Mouse (Mus musculus) left cerebral cortex, postnatal 4 days (tissue): Measurements from ENCODE around the gene Msantd2. TPM values are rescaled to one million over a fixed set of nuclear protein-coding genes. Genes with fewer than 3 reads are reported as not detected.

Experiments
- DNase-seq: peaks from one replicate; pipeline ENCODE4 v3.0.0-alpha.2; 2022
- intact Hi-C: fragments of 180-260 bp; cut with DNase I; formaldehyde crosslinking; loops from one replicate; pipeline ENCODE4 v1.15.1; 2025
- total RNA-seq, 2 experiments: library from RNA; stranded (reverse); gene quantifications; 2 replicates each; pipeline ENCODE4 v1.2.3; 2021

Msantd2 gene
- total RNA-seq, 2 experiments from 2014 or later, result 45.4 to 56.0 TPM

DNA sequence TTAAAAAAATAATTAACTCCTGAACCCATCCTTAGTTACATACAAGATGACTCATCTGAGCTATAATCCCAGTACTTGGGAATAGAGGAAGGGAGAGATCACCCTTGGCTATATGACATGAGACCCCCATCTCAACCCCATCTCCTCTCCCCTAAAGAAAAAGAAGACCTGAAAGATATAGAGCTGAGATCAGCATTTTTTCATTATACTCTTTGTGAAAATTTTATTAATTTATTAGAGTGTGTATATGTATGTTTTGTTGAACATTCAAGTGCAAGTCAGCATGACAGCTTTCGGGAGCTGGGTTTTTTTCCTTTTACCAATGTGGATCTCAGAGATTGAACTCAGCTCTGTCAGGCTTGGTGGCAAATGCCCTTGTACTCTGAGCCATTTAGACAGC, 12.1 kb downstream of the Msantd2 start:
- intact Hi-C loops, result no loop called here
- DNase-seq, result no peak

GRCm38 (mm10) chr9:37504348-37504747, 15.2 kb downstream of the Msantd2 start:
- no peak for DNase-seq
- intact Hi-C loops, result no loop called here

GRCm38 (mm10) chr9:37506023-37506422, 16.9 kb downstream of the Msantd2 start:
- DNase-seq, result no peak
- intact Hi-C loops, result no loop called here

- no peak for DNase-seq
- intact Hi-C loops, result no loop called here
Observed at GRCm38 (mm10) chr9:37512097-37512496, 23.0 kb downstream of the Msantd2 start.

DNA sequence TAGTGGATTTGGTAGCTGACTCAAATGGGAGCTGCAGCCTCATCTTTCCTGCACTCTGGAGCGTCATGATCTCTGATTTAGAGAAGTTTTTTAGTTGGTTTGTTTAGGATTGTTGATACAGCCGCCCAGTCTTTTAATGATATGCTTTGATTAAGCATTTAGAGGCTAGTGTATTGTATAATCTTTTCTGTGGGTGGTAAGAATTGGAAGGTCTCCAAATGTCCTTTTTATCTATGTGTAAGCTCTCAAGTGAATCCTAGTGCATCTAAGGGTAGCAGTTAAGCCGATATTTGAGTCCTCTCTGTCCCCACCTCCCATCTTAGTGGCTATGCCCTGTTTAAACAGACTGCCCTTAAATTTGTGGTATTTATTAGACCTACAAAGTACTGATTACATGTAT, 25.3 kb downstream of the Msantd2 start:
- intact Hi-C loops, result no loop called here
- no peak for DNase-seq

GRCm38 (mm10) chr9:37517467-37517866, 28.3 kb downstream of the Msantd2 start:
- no peak for DNase-seq
- intact Hi-C loops, result no loop called here

- no peak for DNase-seq
- intact Hi-C loops, result no loop called here
Observed at GRCm38 (mm10) chr9:37518991-37519390, 29.9 kb downstream of the Msantd2 start.

- intact Hi-C loops, result no loop called here
- no peak for DNase-seq
Observed at GRCm38 (mm10) chr9:37519995-37520394, 30.9 kb downstream of the Msantd2 start.

DNA sequence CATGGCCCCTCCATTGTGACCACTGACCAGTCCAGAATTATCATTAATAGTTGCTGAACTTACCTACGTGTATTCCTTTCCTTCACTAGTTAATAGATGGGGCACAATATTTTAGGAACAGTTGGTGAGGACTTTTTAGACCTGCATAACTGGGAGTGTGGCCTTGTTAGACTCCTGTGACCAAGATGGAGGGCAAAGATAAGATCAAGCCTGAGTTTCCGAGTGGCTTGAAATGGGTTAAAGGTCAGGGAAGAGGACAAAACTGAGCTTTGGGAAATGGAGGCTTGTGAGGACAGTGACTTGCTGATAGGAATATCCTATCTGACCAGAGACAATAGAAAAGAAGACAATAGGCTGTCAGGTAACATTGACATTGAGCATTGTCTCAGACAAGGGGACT, 36.3 kb downstream of the Msantd2 start:
- intact Hi-C loops, result no loop called here
- DNase-seq, result no peak

DNA sequence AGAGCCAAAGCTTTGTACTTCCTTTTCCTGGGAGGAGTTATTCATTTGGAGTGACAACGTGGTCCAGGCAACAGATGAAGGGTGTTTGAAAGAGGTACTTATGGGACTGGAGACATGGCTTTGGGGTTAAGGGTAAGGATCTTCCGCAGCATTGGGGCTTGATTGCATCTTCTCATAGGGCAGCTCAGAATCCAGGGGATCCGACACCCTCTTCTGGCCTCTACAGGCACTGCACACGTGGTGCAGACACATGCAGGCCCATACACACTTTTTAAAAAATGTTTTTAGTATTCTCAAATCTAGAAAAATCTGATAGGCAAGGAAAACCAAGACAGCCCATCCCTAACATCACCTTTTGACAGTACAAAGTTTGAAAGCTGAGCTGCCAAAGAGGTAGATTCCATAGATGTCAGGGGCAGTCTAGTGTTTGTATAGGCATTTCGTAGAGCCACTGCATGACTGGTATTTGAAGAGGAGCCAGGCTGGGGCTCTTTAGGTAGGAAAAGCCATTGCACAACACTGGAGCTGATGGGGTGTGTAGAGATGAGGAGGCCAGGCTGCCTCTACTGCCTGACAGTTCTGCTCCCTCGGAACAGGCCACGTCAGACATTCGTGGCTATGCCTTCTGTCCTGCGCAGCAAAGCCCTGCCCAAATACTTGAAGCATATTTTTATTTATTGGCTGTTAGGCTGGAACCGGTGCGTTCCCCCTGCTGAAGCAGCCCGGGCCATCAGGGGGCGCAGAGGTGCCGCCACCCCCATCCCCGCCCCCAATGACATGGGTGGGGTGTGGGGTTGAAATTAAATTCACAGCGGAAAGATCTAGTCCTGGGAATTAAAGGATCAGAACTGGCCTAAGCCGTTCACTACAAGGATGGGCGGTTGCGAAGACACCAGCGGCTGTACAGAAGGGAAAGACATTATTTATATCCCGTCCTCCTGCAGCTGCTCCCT, 37.6 kb downstream of the Msantd2 start:
- intact Hi-C loops, result no loop called here

DNA sequence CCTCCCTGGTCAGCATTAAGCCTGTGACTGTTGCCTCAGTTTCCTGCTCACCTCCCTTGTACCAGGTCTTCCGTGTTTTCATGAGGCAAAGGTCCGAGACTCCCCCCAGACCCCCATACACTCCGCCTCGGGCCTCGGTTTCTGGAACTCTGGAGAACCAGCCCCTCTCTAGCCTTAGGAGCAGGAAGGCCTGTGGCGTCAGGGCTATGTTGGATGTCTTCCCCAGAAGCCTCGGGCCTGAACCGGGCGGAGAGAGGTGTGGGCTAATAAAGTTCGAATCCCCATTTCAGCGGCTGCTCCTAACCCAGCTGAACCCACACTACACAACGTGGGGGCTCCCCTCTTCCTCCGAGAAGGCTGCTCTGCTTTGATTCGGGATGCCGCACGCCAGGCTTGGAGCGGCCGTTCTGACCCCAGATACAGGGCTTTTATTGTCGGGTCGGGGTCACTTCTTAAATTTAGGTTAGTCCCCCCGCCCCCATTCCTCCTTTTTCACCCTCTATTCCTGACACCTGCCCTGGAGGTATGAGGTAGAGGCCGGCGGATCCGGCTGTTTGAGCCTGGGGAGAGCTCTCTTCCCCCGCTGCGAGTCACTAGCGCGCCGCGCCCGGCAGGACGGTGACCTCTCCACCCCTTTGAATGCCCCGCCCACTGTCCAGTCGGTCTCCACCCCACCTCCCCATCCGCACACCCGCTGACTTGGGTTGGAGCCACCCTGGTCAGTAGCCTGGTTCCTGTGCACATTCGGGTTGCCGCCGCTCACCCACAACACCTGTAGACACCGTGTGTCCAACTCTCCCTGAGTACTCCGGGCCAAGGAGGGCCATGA, 38.5 kb downstream of the Msantd2 start, which contains the start of gene Esam:
TSS of gene Esam (plus strand) at position 683 of the 829 bp plus-strand sequence.
- no peak for DNase-seq
- intact Hi-C loops, result no loop called here

More for the DNA sequence above, 37.6 kb downstream of the Msantd2 start:
- DNase-seq, result no peak

DNA sequence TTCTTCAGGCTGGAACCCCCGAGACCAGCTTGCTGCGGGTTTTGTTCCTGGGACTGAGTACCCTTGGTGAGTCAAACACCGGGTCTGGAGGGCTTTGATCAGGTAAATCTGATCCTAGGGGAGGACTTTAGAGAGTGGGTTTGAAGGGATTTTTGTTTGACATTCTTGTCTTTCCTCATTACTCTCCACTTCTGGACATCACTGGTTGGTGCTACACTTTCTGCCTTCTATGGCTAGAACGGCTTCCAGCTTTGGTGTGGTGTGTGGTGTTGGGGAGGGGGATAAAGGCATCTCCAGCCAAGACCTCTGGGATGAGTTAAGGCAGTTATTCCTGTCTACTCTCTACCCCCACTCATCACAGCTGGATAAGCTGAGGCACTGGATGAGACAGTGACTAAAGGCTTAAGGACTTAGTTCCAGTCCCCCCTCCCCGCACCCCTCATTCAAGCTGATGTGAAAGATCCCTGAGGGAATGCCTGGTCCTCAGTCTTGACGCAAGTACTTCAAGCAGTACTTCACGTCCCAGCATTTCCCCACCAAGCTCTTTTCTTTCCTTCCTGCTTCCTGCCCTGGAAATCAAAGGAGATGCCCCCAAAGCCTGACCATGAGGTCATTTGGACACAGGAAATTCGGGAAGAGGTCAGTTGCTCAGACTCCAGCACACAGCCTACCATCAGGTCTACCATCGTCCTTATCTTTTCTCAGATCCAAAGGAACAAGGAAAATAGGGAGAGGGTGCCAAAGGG, 39.3 kb downstream of the Msantd2 start:
- intact Hi-C loops, result no loop called here
- DNase-seq, result no peak

- intact Hi-C loops, result no loop called here
- peak; percentile 18 for DNase-seq
Observed at GRCm38 (mm10) chr9:37530031-37530887, 41.1 kb downstream of the Msantd2 start.

GRCm38 (mm10) chr9:37530888-37531705, 42.0 kb downstream of the Msantd2 start:
- peak; percentile 38 for DNase-seq
- intact Hi-C loops, result no loop called here

GRCm38 (mm10) chr9:37536851-37537250, 47.7 kb downstream of the Msantd2 start:
- intact Hi-C loops, result no loop called here
- no peak for DNase-seq

DNA sequence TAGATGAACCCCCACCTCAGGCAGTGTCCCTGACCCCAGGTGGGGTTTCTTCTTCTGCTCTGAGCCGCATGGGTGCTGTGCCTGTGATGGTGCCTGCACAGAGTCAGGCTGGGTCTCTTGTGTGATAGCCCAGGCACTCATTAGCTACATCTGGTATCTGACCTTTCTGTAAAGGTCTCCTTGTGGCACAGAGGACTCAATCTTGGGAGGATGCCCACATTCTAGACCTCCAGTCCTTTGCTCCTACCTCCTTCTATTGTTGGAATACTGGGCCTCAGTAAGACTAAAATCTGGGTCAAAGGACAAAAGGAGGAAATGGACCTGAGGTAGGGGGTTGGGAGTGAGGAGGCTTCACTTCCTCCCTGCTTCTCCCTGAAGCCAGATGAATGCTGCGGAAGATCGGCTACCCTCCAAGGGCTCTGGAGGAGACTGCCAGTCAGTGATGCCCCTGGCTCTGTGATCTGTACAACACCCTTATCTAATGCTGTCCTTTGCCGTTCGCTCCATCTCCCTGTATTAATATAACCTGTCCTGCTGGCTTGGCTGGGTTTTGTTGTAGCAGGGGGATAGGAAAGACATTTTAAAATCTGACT, 48.6 kb downstream of the Msantd2 start:
- no peak for DNase-seq
- intact Hi-C loops, result no loop called here

GRCm38 (mm10) chr9:37539170-37540025, 50.3 kb downstream of the Msantd2 start, which contains the start of gene Vsig2:
Gene Vsig2 (plus strand): TSS chr9:37539255.
- intact Hi-C loops, result no loop called here

GRCm38 (mm10) chr9:37540226-37540625, 51.1 kb downstream of the Msantd2 start:
- intact Hi-C loops, result no loop called here

More at GRCm38 (mm10) chr9:37539170-37540025, 50.3 kb downstream of the Msantd2 start, which contains the start of gene Vsig2:
- DNase-seq, result no peak

More at GRCm38 (mm10) chr9:37540226-37540625, 51.1 kb downstream of the Msantd2 start:
- DNase-seq, result no peak
